Mouse (Mus musculus): ENCODE measurements at regions not wholly inside any gene's neighbourhood (a gene's known extent, or its start where the extent isn't known, plus 50 kb on each side); places are given as distances from the start of the nearest gene placed in this dataset.

DNA sequence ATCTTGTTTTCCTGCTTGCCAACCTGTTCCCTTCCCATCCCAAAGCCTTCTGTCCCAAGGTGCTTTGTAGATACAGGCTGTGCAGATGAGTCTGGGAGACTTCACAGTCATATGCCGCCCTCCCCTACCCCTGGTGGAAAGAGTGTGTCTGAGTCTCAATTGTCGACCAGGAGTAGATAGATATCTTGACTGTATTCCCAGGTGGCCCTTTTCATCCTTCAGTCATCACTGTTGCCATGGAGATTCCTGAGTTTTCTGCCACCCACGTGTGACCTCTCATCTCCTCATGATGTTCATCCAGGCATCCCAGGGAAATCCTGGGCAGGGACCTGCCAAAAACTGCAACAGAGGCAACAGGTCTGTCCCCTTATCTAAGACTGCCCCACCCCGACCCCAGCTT lies 128.1 kb upstream of the Adamts18 start:
- TF ChIP-seq CTCF (IDR thresholded peaks at IDR 0.05; ENCODE audit: insufficient read depth, low read depth, low read length) (no peak), POLR2A (IDR thresholded peaks at IDR 0.05; ENCODE audit: insufficient read depth, low read depth, low read length) (no peak)
